Mouse (Mus musculus) Muller cell, postnatal 12 days (primary cell): Measurements from ENCODE around the gene Ttc34.

Experiments
- DNase-seq: peaks from one replicate; pipeline ENCODE4 v3.0.0-alpha.2; 2015; ENCODE audit errors: inconsistent ontology term

Gene Ttc34

DNA sequence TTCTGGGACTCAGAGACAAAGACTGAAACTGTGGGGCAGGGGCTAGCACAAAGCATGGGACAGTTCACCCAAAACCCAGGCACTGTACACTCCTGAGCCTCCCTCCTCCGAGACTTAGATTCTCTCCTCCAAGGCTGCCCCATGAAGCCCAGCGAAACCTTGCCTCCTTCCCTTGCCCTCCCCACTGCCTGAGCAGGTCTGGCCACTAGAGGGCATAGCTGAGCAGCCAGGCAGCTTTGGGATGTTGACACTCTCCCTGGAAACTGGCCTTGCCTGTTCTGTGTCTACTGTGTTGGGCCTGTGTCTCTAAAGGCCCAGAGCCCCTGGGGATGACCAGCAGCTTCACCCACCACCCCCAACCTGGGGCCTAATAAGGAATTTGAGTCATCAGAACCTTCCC lies at the start of gene Ttc34:
Ttc34 (plus strand) TSS at position 290 of the 400 bp plus-strand sequence.
- no peak for DNase-seq

GRCm38 (mm10) chr4:154787960-154788702 lies 49.1 kb upstream of the Ttc34 start:
- DNase-seq, result peak; percentile 70

DNA sequence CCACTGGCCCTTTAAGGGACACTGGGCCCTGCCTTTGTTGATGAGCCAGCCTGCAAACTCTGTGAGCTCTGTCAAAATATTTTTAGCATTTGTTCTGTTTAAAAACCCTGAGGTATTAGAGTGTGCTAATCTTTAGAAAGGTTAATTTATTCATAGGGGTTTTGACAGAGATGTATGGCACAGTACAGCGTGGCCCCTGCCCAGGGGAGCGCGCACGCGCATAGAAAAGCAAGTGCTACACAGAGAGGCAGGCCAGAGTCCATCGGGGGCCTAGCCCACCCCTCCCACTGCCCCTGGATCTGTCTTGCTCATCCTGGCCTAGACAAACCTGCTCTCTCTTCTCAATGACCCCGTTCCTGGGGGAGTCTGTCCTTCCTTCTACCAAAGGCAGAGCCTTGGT lies 45.4 kb upstream of the Ttc34 start:
- no peak for DNase-seq

DNA sequence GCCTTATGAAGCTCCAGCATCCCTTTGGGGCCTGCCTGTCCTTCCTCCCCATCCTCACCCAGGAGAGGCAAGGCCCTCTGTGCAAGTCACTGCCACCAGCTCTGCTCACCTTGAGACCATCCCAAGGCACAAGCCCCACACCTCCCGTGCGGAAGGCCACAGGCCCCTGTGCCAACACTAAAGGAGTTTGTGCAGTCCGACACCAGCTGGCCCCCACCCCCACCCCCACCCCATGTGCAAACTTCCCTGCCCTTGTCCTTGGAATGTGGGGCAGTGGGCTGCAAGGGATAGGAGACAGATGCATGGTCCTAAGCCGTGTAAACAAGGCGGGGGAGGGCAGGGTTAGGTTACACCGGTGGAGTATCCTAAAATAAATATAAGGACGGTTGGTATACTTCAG lies 43.8 kb upstream of the Ttc34 start:
- DNase-seq, result no peak

DNA sequence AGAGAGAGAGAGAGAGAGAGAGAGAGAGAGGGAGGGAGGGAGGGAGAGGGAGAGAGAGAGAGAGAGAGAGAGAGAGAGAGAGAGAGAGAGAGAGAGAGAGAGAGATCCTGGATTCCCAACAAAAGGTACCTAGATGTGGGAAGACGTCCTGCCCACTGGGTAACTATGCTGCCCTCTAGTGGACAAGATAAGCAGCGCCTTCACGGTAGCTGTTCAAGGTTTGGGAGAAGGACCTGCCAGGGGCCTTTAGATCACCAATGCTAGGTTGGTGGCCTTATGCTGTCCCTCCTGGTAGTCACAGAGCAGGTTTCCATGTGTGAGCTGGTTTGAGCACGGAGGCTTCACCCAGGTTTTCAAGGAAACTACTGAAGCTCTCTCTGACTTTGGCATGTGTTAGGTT lies 39.4 kb upstream of the Ttc34 start:
- no peak for DNase-seq

- DNase-seq, result no peak
Measured at GRCm38 (mm10) chr4:154800543-154800942, 36.7 kb upstream of the Ttc34 start.

GRCm38 (mm10) chr4:154802210-154802609 lies 35.0 kb upstream of the Ttc34 start:
- no peak for DNase-seq

GRCm38 (mm10) chr4:154825662-154826061 lies 11.6 kb upstream of the Ttc34 start:
- DNase-seq, result peak; percentile 35

- no peak for DNase-seq
Measured at GRCm38 (mm10) chr4:154826224-154826623, 11.0 kb upstream of the Ttc34 start.

DNA sequence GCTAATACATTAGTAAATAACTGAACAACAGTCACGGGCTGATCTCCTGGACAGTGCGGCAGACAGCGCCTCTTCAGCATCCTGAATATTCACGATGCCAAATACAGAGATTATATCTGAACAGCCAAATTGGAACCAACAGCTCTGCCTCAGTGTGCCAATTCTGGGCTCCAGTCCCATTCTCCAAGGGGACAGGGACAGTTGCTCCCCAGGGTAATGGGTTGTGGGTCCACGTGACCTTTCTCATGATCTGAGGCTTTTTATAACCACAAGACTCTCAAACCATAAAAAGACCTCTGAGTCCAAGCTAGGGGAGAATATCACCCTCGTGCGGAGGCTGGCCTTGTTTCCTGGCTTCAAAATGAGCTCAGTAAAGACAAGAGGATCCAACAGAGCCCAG lies 10.1 kb upstream of the Ttc34 start:
- peak; percentile 14 for DNase-seq

DNA sequence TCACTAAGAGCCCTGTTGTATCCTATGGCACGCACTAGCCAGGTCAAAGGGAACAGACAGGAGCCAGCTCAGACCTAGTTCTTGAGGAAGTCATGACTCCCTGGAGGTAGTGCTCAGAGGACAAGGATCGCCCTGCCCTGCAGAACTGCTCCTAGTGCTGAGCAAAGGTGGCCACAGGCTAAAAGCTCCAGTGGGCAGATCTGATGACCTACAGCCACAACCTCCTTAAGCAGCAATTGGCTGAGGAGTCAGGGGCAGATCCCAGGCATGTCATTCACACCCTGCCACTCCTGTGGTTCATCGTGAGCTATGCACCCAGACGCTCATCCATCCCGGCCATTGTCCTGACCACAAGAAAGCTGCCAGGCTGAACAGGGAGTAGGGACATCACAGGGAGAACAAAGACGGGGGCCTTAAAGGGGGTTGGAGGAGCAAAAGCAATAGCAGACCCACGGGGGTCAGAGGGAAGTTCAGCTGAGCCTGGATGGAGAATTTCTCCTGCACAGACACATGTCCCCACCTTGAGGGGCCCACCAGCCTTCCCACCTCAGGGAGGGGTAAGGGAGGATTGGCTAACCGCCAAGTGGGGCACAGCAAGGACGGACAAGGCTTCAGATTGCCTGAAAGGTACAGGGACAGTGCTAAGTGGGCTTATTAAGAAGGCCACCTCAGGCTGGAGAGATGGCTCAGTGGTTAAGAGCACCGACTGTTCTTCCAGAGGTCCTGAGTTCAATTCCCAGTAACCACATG lies 9.2 kb upstream of the Ttc34 start:
- peak; percentile 43 for DNase-seq

GRCm38 (mm10) chr4:154831915-154832573 lies 5.2 kb upstream of the Ttc34 start:
- no peak for DNase-seq

DNA sequence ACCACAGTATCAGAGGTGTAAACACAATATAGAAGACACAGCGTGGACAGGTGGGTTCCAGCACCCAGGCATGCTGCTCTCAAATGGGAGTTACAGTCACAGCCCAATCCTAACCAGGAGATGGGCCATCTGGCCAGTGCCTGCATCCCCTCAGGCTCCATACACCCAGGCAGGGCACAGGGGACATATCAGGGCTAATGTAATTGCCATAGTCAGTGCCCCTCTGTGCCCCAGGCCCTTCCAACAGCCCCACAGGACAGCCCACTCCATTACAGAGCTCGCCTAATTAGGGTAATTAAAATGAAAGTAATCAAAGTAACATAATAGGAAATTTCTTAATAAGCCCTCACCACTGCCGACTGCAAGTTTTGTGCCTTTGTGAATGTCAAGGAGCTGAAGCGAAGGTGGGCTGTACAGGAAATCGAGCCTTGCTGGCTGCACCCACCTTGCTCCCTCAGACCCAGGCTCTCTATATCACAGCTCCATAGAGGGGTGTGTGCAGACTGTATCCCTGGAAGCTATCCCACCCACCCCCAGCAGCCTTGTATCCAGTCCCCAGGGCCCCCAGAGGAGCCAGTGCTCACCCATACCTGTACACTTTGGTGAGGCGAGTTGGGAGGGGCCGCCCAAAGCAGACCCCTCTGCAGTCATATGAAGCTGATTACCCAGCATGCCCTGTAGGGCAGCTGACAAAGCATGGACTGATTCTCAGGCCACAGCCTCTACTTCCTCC lies 910 bp upstream of the Ttc34 start:
- no peak for DNase-seq

DNA sequence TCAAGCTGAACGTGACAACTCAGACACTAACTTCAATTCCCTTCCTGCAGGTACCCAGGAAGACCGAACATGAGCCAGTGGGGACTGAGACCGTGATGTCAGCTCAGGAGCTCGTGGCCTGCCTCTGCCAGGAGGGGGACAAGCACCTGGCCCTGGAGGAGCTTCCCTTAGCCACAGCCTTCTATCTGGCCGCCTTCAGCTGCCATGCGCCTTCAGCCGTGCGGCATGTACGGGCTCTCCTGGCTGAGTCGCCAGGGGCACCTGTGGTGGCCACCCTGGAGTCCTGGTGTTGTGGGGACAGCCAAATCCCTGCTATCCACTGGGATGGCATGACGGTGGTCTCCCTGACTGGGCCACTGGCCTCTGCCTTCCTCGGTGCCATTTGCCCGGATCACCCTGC lies 1.5 kb downstream of the Ttc34 start:
- DNase-seq, result no peak

DNA sequence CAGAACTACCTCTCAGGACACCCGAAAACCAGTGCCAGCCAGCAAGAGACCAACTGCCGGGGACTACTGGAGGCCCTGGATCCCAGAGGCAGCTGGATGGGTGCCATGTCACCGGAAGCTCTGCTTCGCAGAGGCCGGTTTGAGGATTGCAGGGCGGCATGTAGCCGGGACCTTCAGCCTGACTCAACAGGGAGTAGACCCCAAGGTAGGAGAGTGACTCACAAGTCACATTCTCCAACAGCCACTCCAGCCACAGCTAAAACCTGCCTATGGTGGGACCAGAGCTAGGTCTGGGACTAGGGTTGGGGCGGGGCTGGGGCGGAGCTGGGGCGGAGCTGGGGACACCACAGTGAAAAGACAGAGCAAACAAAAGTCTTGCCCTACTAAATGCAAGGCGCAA lies 2.1 kb downstream of the Ttc34 start:
- no peak for DNase-seq

DNA sequence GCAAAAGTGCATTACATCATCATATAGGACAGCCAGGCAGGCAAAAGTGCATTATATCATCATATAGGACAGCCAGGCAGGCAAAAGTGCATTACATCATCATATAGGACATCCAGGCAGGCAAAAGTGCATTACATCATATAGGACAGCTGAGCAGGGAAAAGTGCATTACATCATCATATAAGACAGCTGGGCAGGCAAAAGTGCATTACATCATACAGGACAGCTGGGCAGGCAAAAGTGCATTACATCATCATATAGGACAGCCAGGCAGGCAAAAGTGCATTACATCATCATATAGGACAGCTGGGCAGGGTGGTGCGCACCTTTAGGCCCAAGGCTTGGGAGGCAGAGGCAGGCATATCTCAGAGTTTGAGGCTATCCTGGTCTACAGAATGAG lies 15.4 kb downstream of the Ttc34 start:
- DNase-seq, result no peak

- DNase-seq, result no peak
Measured at GRCm38 (mm10) chr4:154853881-154854280, 16.6 kb downstream of the Ttc34 start.

GRCm38 (mm10) chr4:154854676-154855345 lies 17.6 kb downstream of the Ttc34 start:
- DNase-seq, result no peak

DNA sequence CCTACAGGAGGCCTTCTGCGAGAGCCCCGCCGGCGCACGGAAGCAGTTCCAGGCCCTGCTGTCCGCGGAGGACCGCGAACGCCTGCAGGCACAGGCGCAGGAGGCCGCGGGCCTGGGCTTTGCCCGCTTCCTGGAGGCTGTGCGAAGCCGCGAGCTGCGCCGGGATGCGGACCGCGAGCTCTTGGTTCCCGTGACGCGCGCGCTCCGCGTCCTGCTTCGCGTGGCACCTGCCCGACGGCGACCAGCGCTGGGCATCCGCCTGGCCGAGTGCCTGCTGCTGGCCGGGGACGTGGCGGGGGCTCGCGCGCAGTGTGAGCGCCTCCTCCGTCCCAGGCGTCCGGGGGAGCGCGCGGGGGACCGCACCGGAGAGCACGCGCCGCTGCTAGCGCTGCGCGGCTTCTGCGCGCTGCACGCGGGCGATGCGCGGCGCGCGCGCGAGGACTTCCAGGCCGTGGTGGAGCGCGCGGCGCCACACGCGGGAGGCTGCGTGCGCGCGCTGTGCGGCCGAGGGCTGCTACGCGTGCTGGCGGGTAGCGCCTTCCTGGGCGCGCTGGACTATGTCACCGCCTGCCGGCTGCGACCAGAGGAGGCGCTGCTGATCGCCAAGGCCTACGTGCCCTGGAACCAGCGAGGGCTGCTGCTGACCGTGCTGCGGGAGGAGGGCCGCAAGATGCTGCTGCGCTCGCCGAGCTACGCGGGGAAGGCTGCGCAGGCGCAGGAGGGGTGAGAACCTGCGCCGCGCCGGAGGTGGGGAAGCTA lies 18.6 kb downstream of the Ttc34 start:
- DNase-seq, result peak; percentile 84

DNA sequence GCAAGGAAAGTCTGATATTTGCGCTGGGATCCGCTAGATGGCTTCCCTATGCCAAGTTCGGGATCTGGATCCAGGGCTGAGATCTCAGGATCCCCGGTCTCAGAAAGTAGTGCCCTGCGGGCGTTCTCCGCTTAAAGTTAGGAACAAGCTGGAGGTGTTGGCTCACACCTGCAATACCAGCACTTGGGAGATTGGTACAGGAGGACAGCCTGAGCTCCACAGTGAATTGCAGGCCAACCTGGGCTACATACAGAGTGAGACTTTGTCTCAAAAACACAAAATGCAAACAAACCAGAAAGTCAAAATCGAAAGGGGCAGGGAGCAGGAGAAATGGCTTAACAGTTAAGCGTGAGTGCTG lies 19.2 kb downstream of the Ttc34 start:
- DNase-seq, result no peak

DNA sequence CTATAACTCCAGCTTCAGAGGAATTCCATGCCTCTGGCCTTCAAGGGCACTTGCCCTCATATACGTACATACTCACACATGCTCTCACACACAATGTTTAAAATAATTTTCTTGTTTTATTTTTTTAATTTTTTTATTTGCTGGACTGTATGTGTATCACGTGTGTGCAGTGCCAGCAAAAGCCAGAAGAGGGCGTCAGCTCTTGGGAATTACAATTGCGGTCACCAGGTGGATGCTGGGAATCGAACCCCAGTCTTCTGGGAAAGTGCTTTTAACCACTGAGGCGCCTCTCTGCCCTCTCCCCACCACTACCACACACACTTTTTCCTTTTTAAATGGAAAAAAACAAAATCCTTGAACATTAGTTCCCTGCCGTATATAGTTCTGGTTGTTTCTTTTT lies 19.6 kb downstream of the Ttc34 start:
- no peak for DNase-seq
